Mouse (Mus musculus): ENCODE measurements around the gene Snd1. TPM values are rescaled to one million over a fixed set of nuclear protein-coding genes. Genes with fewer than 3 reads are reported as not detected.

Gene Snd1
- polyA plus RNA-seq, 1 experiment from 2014 or later: 129 TPM

GRCm38 (mm10) chr6:28848891-28849290, 374.0 kb downstream of the Snd1 start:
- no peak for ATAC-seq (replicated peaks; ENCODE audit: low FRiP score)
- WGBS: 60% methylated on average over 9 of the region's 9 CpGs
- H3K27me3 ChIP-seq: no peaks in the 10 kb centered on the region
- peak overlapping the region; percentile 3; the same call in 1 of the 2 replicates for H3K27ac ChIP-seq
- no peaks in the 10 kb centered on the region for H3K9me3 ChIP-seq (replicated peaks)
- no peak overlapping the region for H3K9ac ChIP-seq
- no peak overlapping the region for H3K4me3 ChIP-seq (replicated peaks)
- no peaks in the 10 kb centered on the region for H3K36me3 ChIP-seq
- no peak overlapping the region for H3K4me2 ChIP-seq
- peaks cover 41% of the 10 kb centered on the region for H3K4me1 ChIP-seq

- H3K4me3 ChIP-seq (replicated peaks): no peak overlapping the region
- H3K4me2 ChIP-seq: no peak overlapping the region
- no peak overlapping the region for H3K27ac ChIP-seq
- H3K27me3 ChIP-seq: no peaks in the 10 kb centered on the region
- no peaks in the 10 kb centered on the region for H3K9me3 ChIP-seq (replicated peaks)
- peaks cover 45% of the 10 kb centered on the region for H3K4me1 ChIP-seq
- no peak overlapping the region for H3K9ac ChIP-seq
- H3K36me3 ChIP-seq: no peaks in the 10 kb centered on the region
- no peak for ATAC-seq (replicated peaks; ENCODE audit: low FRiP score)
- 40% methylated on average over 3 of the region's 3 CpGs for WGBS
Observed at GRCm38 (mm10) chr6:28849317-28849716, 374.4 kb downstream of the Snd1 start.

GRCm38 (mm10) chr6:28850326-28850900, 375.5 kb downstream of the Snd1 start:
- Histone ChIP-seq H3K9ac (no peak overlapping the region), H3K27me3 (no peaks in the 10 kb centered on the region), H3K27ac (no peak overlapping the region), H3K4me1 (peaks cover 54% of the 10 kb centered on the region), H3K4me2 (no peak overlapping the region), H3K9me3 (replicated peaks) (no peaks in the 10 kb centered on the region), H3K36me3 (no peaks in the 10 kb centered on the region), H3K4me3 (replicated peaks) (no peak overlapping the region)
- 81% methylated on average over 9 of the region's 9 CpGs for WGBS
- ATAC-seq (replicated peaks; ENCODE audit: low FRiP score): no peak

- ATAC-seq (replicated peaks; ENCODE audit: low FRiP score): no peak
- 57% methylated on average over 7 of the region's 7 CpGs for WGBS
- no peaks in the 10 kb centered on the region for H3K9me3 ChIP-seq (replicated peaks)
Observed at GRCm38 (mm10) chr6:28852342-28852741, 377.4 kb downstream of the Snd1 start.

GRCm38 (mm10) chr6:28853164-28853563, 378.2 kb downstream of the Snd1 start:
- WGBS: 42% methylated on average over 3 of the region's 3 CpGs
- Histone ChIP-seq H3K4me2 (no peak overlapping the region), H3K27me3 (no peaks in the 10 kb centered on the region), H3K9me3 (replicated peaks) (no peaks in the 10 kb centered on the region), H3K4me3 (replicated peaks) (no peak overlapping the region), H3K4me1 (peaks cover 47% of the 10 kb centered on the region), H3K36me3 (no peaks in the 10 kb centered on the region), H3K27ac (no peak overlapping the region), H3K9ac (no peak overlapping the region)
- no peak for ATAC-seq (replicated peaks; ENCODE audit: low FRiP score)

More at GRCm38 (mm10) chr6:28852342-28852741, 377.4 kb downstream of the Snd1 start:
- Histone ChIP-seq H3K4me3 (replicated peaks) (no peak overlapping the region), H3K4me2 (no peak overlapping the region), H3K9ac (no peak overlapping the region), H3K27me3 (no peaks in the 10 kb centered on the region), H3K4me1 (peaks cover 51% of the 10 kb centered on the region), H3K27ac (no peak overlapping the region), H3K36me3 (no peaks in the 10 kb centered on the region)

GRCm38 (mm10) chr6:28853654-28854053, 378.7 kb downstream of the Snd1 start:
- 0 out of 2 replicates have a peak, but pooled peaks have one; percentile 24 for ATAC-seq (replicated peaks; ENCODE audit: low FRiP score)
- H3K27ac ChIP-seq: no peak overlapping the region
- no peaks in the 10 kb centered on the region for H3K27me3 ChIP-seq
- no peaks in the 10 kb centered on the region for H3K9me3 ChIP-seq (replicated peaks)
- no peak overlapping the region for H3K4me3 ChIP-seq (replicated peaks)
- no peaks in the 10 kb centered on the region for H3K36me3 ChIP-seq
- WGBS: 22% methylated on average over 2 of the region's 2 CpGs
- peaks cover 42% of the 10 kb centered on the region for H3K4me1 ChIP-seq
- no peak overlapping the region for H3K9ac ChIP-seq
- no peak overlapping the region for H3K4me2 ChIP-seq

GRCm38 (mm10) chr6:28854598-28854997, 379.7 kb downstream of the Snd1 start:
- Histone ChIP-seq H3K27ac (no peak overlapping the region), H3K36me3 (no peaks in the 10 kb centered on the region), H3K27me3 (no peaks in the 10 kb centered on the region), H3K9ac (no peak overlapping the region), H3K4me3 (replicated peaks) (no peak overlapping the region), H3K4me1 (peaks cover 32% of the 10 kb centered on the region), H3K4me2 (no peak overlapping the region), H3K9me3 (replicated peaks) (no peaks in the 10 kb centered on the region)
- WGBS: 22% methylated on average over 8 of the region's 8 CpGs
- peak; percentile 41; the same call in 1 of the 2 replicates for ATAC-seq (replicated peaks; ENCODE audit: low FRiP score)

GRCm38 (mm10) chr6:28855442-28855841, 380.5 kb downstream of the Snd1 start:
- WGBS: 19% methylated on average over 3 of the region's 3 CpGs

GRCm38 (mm10) chr6:28856789-28857188, 381.9 kb downstream of the Snd1 start:
- no peak for ATAC-seq (replicated peaks; ENCODE audit: low FRiP score)
- Histone ChIP-seq H3K4me2 (no peak overlapping the region), H3K4me1 (peaks cover 30% of the 10 kb centered on the region), H3K4me3 (replicated peaks) (no peak overlapping the region), H3K27ac (no peak overlapping the region), H3K9ac (no peak overlapping the region), H3K27me3 (no peaks in the 10 kb centered on the region), H3K36me3 (no peaks in the 10 kb centered on the region), H3K9me3 (replicated peaks) (no peaks in the 10 kb centered on the region)
- 74% methylated on average over 4 of the region's 4 CpGs for WGBS

More at GRCm38 (mm10) chr6:28855442-28855841, 380.5 kb downstream of the Snd1 start:
- Histone ChIP-seq H3K9me3 (replicated peaks) (no peaks in the 10 kb centered on the region), H3K36me3 (no peaks in the 10 kb centered on the region), H3K27ac (no peak overlapping the region), H3K4me1 (peaks cover 30% of the 10 kb centered on the region), H3K27me3 (no peaks in the 10 kb centered on the region), H3K4me2 (no peak overlapping the region), H3K9ac (no peak overlapping the region), H3K4me3 (replicated peaks) (no peak overlapping the region)
- no peak for ATAC-seq (replicated peaks; ENCODE audit: low FRiP score)

- no peak overlapping the region for H3K4me3 ChIP-seq (replicated peaks)
- H3K27ac ChIP-seq: no peak overlapping the region
- peaks cover 30% of the 10 kb centered on the region for H3K4me1 ChIP-seq
- 70% methylated on average over 2 of the region's 2 CpGs for WGBS
- H3K27me3 ChIP-seq: no peaks in the 10 kb centered on the region
- no peaks in the 10 kb centered on the region for H3K9me3 ChIP-seq (replicated peaks)
- H3K36me3 ChIP-seq: no peaks in the 10 kb centered on the region
- H3K4me2 ChIP-seq: no peak overlapping the region
- ATAC-seq (replicated peaks; ENCODE audit: low FRiP score): no peak
- no peak overlapping the region for H3K9ac ChIP-seq
Observed at GRCm38 (mm10) chr6:28857198-28858180, 382.6 kb downstream of the Snd1 start.

- H3K9ac ChIP-seq: no peak overlapping the region
- no peaks in the 10 kb centered on the region for H3K9me3 ChIP-seq (replicated peaks)
- H3K36me3 ChIP-seq: no peaks in the 10 kb centered on the region
- H3K27me3 ChIP-seq: no peaks in the 10 kb centered on the region
- H3K4me2 ChIP-seq: no peak overlapping the region
- H3K4me3 ChIP-seq (replicated peaks): no peak overlapping the region
- H3K4me1 ChIP-seq: peaks cover 19% of the 10 kb centered on the region
- no peak for ATAC-seq (replicated peaks; ENCODE audit: low FRiP score)
- WGBS: 83% methylated on average over 2 of the region's 2 CpGs
- H3K27ac ChIP-seq: no peak overlapping the region
Observed at GRCm38 (mm10) chr6:28859094-28859493, 384.2 kb downstream of the Snd1 start.

- WGBS: 39% methylated on average over 2 of the region's 2 CpGs
- no peaks in the 10 kb centered on the region for H3K36me3 ChIP-seq
- peaks cover 6% of the 10 kb centered on the region for H3K4me1 ChIP-seq
- H3K9me3 ChIP-seq (replicated peaks): no peaks in the 10 kb centered on the region
- H3K27ac ChIP-seq: no peak overlapping the region
- no peak overlapping the region for H3K9ac ChIP-seq
- no peak for ATAC-seq (replicated peaks; ENCODE audit: low FRiP score)
- H3K4me2 ChIP-seq: no peak overlapping the region
- H3K27me3 ChIP-seq: no peaks in the 10 kb centered on the region
- no peak overlapping the region for H3K4me3 ChIP-seq (replicated peaks)
Observed at GRCm38 (mm10) chr6:28860450-28860849, 385.5 kb downstream of the Snd1 start.

Data from kidney, embryonic 15.5 days (tissue).